Mouse (Mus musculus) MEL (cell line): ENCODE results near the gene Pawr. TPM values are rescaled to one million over a fixed set of nuclear protein-coding genes. Genes with fewer than 3 reads are reported as not detected.

Experiments
- DNase-seq: peaks from one replicate; pipeline ENCODE4 v3.0.0; 2011; ENCODE audit warnings: low read depth, low spot score
- H3K27ac ChIP-seq: 2 replicates; pipeline ENCODE4 v1.5.1; 2012; ENCODE audit warnings: low read depth, mild to moderate bottlenecking, control low read depth, low read length, moderate library complexity; ENCODE audit not compliant: control insufficient read depth
- H3K27me3 ChIP-seq, 2 experiments: fragments of 150-350 bp in 1 of 2; sonication (generic) in 1 of 2; 2 replicates each; pipeline ENCODE4 v1.6.1; 2012; ENCODE audit warnings: low read length in 2 of 2, mild to moderate bottlenecking in 2 of 2, improper control_type of control experiment in 1 of 2, moderate library complexity in 1 of 2; ENCODE audit not compliant: insufficient read depth in 2 of 2, control insufficient read depth in 1 of 2
- H3K36me3 ChIP-seq, 2 experiments: 2 replicates each; pipeline ENCODE4 v1.6.1; 2012 to 2014; ENCODE audit warnings: low read length in 2 of 2, improper control_type of control experiment in 1 of 2, inconsistent platforms in 1 of 2, mild to moderate bottlenecking in 1 of 2; ENCODE audit not compliant: insufficient read depth in 2 of 2, control insufficient read depth in 1 of 2
- H3K4me1 ChIP-seq, 2 experiments: fragments of 150-350 bp in 1 of 2; sonication (generic) in 1 of 2; 2 replicates each; pipeline ENCODE4 v1.6.1; 2012; ENCODE audit warnings: low read length in 2 of 2, improper control_type of control experiment in 1 of 2, mild to moderate bottlenecking in 1 of 2; ENCODE audit not compliant: insufficient read depth in 2 of 2, control insufficient read depth in 1 of 2
- H3K4me3 ChIP-seq, 2 experiments: fragments of 150-350 bp in 1 of 2; sonication (generic) in 1 of 2; 2 replicates each; pipeline ENCODE4 v1.5.1; 2012; ENCODE audit warnings: low read depth in 2 of 2, low read length in 2 of 2, mild to moderate bottlenecking in 2 of 2, moderate library complexity in 2 of 2, control low read depth in 1 of 2, improper control_type of control experiment in 1 of 2; ENCODE audit not compliant: control insufficient read depth in 1 of 2, insufficient read depth in 1 of 2
- H3K79me2 ChIP-seq: 2 replicates; pipeline ENCODE4 v1.6.1; 2012; ENCODE audit warnings: mild to moderate bottlenecking, low read length, moderate library complexity; ENCODE audit not compliant: control insufficient read depth, poor library complexity, insufficient read depth
- H3K9ac ChIP-seq: 2 replicates; pipeline ENCODE4 v1.6.1; 2012; ENCODE audit warnings: low read depth, mild to moderate bottlenecking, control low read depth, low read length, moderate library complexity; ENCODE audit not compliant: control insufficient read depth, poor library complexity, severe bottlenecking
- H3K9me3 ChIP-seq: fragments of 150-350 bp; sonication (generic); replicated peaks from 2 replicates; pipeline ENCODE4 v1.6.1; 2012; ENCODE audit warnings: mild to moderate bottlenecking, low read length, improper control_type of control experiment, moderate library complexity; ENCODE audit not compliant: insufficient read depth
- BHLHE40 ChIP-seq: IDR thresholded peaks from 2 replicates; pipeline ENCODE4 v1.6.1; 2012; ENCODE audit warnings: low read depth, mild to moderate bottlenecking, inconsistent platforms, low read length, improper control_type of control experiment, borderline replicate concordance
- CHD1 ChIP-seq: IDR thresholded peaks from 2 replicates; pipeline ENCODE4 v1.6.1; 2012; ENCODE audit warnings: low read depth, mild to moderate bottlenecking, inconsistent platforms, low read length, improper control_type of control experiment
- ELF1 ChIP-seq: IDR thresholded peaks from 2 replicates; pipeline ENCODE4 v1.6.1; 2014; ENCODE audit warnings: low read depth, mild to moderate bottlenecking, inconsistent platforms, low read length, improper control_type of control experiment, moderate library complexity
- EP300 ChIP-seq, 2 experiments: IDR thresholded peaks; 2 replicates each; pipeline ENCODE4 v1.6.1; 2011; ENCODE audit warnings: improper control_type of control experiment in 2 of 2, low read length in 2 of 2, low read depth in 1 of 2, mild to moderate bottlenecking in 1 of 2
- ETS1 ChIP-seq: IDR thresholded peaks from 2 replicates; pipeline ENCODE4 v1.6.1; 2012; ENCODE audit warnings: low read depth, mild to moderate bottlenecking, inconsistent platforms, low read length, improper control_type of control experiment, moderate library complexity
- GABPA ChIP-seq: IDR thresholded peaks from 2 replicates; pipeline ENCODE4 v1.6.1; 2012; ENCODE audit warnings: low read depth, mild to moderate bottlenecking, inconsistent platforms, low read length, improper control_type of control experiment, moderate library complexity
- GATA1 ChIP-seq: IDR thresholded peaks from 2 replicates; pipeline ENCODE4 v1.6.1; 2011; ENCODE audit warnings: low read depth, low read length, improper control_type of control experiment
- HCFC1 ChIP-seq: IDR thresholded peaks from 2 replicates; pipeline ENCODE4 v1.6.1; 2012; ENCODE audit warnings: low read depth, mild to moderate bottlenecking, inconsistent platforms, low read length, improper control_type of control experiment, moderate library complexity
- MAFK ChIP-seq: IDR thresholded peaks from 2 replicates; pipeline ENCODE4 v1.6.1; 2011; ENCODE audit warnings: low read depth, mild to moderate bottlenecking, low read length, improper control_type of control experiment, borderline replicate concordance
- MAZ ChIP-seq: IDR thresholded peaks from 2 replicates; pipeline ENCODE4 v1.6.1; 2012; ENCODE audit warnings: low read depth, mild to moderate bottlenecking, inconsistent platforms, low read length, improper control_type of control experiment
- MXI1 ChIP-seq: IDR thresholded peaks from 2 replicates; pipeline ENCODE4 v1.6.1; 2011; ENCODE audit warnings: mild to moderate bottlenecking, low read depth, low read length, improper control_type of control experiment
- NELFE ChIP-seq: IDR thresholded peaks from 2 replicates; pipeline ENCODE4 v1.6.1; 2011; ENCODE audit warnings: low read depth, low read length, improper control_type of control experiment
- POLR2AphosphoS2 ChIP-seq: IDR thresholded peaks from 2 replicates; pipeline ENCODE4 v1.6.1; 2011; ENCODE audit warnings: low read length, improper control_type of control experiment
- POLR2AphosphoS5 ChIP-seq: IDR thresholded peaks from 2 replicates; pipeline ENCODE4 v1.6.1; 2012; ENCODE audit warnings: low read depth, borderline replicate concordance, mild to moderate bottlenecking, inconsistent platforms, low read length, moderate library complexity, mixed read lengths
- RCOR1 ChIP-seq: IDR thresholded peaks from 2 replicates; pipeline ENCODE4 v1.6.1; 2012; ENCODE audit warnings: low read depth, mild to moderate bottlenecking, inconsistent platforms, low read length, improper control_type of control experiment
- SIN3A ChIP-seq: IDR thresholded peaks from 2 replicates; pipeline ENCODE4 v1.6.1; 2012; ENCODE audit warnings: low read length, improper control_type of control experiment, inconsistent platforms
- SMC3 ChIP-seq: IDR thresholded peaks from 2 replicates; pipeline ENCODE4 v1.6.1; 2011; ENCODE audit warnings: low read depth, low read length, improper control_type of control experiment
- TAL1 ChIP-seq: IDR thresholded peaks from 2 replicates; pipeline ENCODE4 v1.6.1; 2012; ENCODE audit warnings: mild to moderate bottlenecking, inconsistent platforms, low read length, moderate library complexity, mixed read lengths
- TBP ChIP-seq: IDR thresholded peaks from 2 replicates; pipeline ENCODE4 v1.8.0; 2011; ENCODE audit warnings: low read depth, low read length, improper control_type of control experiment
- TCF12 ChIP-seq: IDR thresholded peaks from 2 replicates; pipeline ENCODE4 v1.6.1; 2014; ENCODE audit warnings: low read depth, mild to moderate bottlenecking, inconsistent platforms, low read length, improper control_type of control experiment, moderate library complexity
- USF1 ChIP-seq: IDR thresholded peaks from 2 replicates; pipeline ENCODE4 v1.6.1; 2014; ENCODE audit warnings: low read depth, mild to moderate bottlenecking, inconsistent platforms, low read length, improper control_type of control experiment, moderate library complexity
- USF2 ChIP-seq, 2 experiments: IDR thresholded peaks; 2 replicates each; pipeline ENCODE4 v1.6.1; 2011 to 2012; ENCODE audit warnings: improper control_type of control experiment in 2 of 2, low read length in 2 of 2, borderline replicate concordance in 1 of 2, inconsistent platforms in 1 of 2, low read depth in 1 of 2, mild to moderate bottlenecking in 1 of 2; ENCODE audit not compliant: insufficient read depth in 1 of 2
- ZC3H11A ChIP-seq: IDR thresholded peaks from 2 replicates; pipeline ENCODE4 v1.6.1; 2012; ENCODE audit warnings: low read depth, mild to moderate bottlenecking, inconsistent platforms, low read length, improper control_type of control experiment
- ZNF384 ChIP-seq: IDR thresholded peaks from 2 replicates; pipeline ENCODE4 v1.6.1; 2012; ENCODE audit warnings: low read depth, mild to moderate bottlenecking, inconsistent platforms, low read length, improper control_type of control experiment
- polyA plus RNA-seq, 2 experiments: library from polyadenylated mRNA; stranded (reverse) in 1 of 2; unstranded in 1 of 2; fragments of >175 nt in 1 of 2; fragments of >200 nt in 1 of 2; gene quantifications; 2 replicates each; pipeline versions ENCODE4 v1.2.1 to v1.2.4; 2012; ENCODE audit warnings: low replicate concordance in 2 of 2, low read depth in 1 of 2; ENCODE audit not compliant: insufficient read length in 2 of 2, insufficient read depth in 1 of 2, missing spikeins in 1 of 2
- total RNA-seq: library from RNA; depleted of rRNA; stranded (reverse); fragments of 300-350 nt; gene quantifications from 2 replicates; pipeline ENCODE4 v1.2.3, GENCODE M21; 2012

The Pawr gene
- total and polyA plus RNA-seq, 3 experiments = 20.7 to 29.6 TPM; not detected in 1

GRCm38 (mm10) chr10:108392151-108392550, 60.2 kb downstream of the Pawr start:
- Histone ChIP-seq H3K4me3 (no peak overlapping the region), H3K27ac (no peak overlapping the region), H3K36me3 (peaks cover 7 to 35% of the 10 kb centered on the region in 2 experiments), H3K9me3 (no peaks in the 10 kb centered on the region), H3K4me1 (peaks cover 10 to 25% of the 10 kb centered on the region in 2 experiments), H3K9ac (no peak overlapping the region), H3K27me3 (no peaks in the 10 kb centered on the region), H3K79me2 (no peaks in the 10 kb centered on the region; the same call in none of the 2 replicates)
- no peak for DNase-seq
- no peak for TF ChIP-seq USF2 (IDR thresholded peaks at IDR 0.05; ENCODE audit: borderline replicate concordance in 1 of 2, insufficient read depth in 1 of 2, low read depth in 1 of 2, low read length in 2 of 2)
- no peak for TF ChIP-seq BHLHE40
- no peak for TF ChIP-seq ELF1
- no peak for TF ChIP-seq POLR2AphosphoS2
- no peak for TF ChIP-seq MAFK
- no peak for TF ChIP-seq EP300 (IDR thresholded peaks at IDR 0.05; ENCODE audit: low read depth in 1 of 2, low read length in 2 of 2)
- no peak for TF ChIP-seq ZC3H11A
- no peak for TF ChIP-seq ZNF384
- no peak for TF ChIP-seq POLR2AphosphoS5
- TF ChIP-seq NELFE = no peak
- no peak for TF ChIP-seq SIN3A
- no peak for TF ChIP-seq HCFC1
- no peak for TF ChIP-seq GABPA
- no peak for TF ChIP-seq USF1

- peak; percentile 79 for DNase-seq
- Histone ChIP-seq H3K4me1 (peaks cover 10 to 21% of the 10 kb centered on the region in 2 experiments), H3K9me3 (no peaks in the 10 kb centered on the region), H3K27me3 (no peaks in the 10 kb centered on the region), H3K9ac (peak overlapping the region; percentile 47), H3K4me3 (peak overlapping the region; percentile 20 to 49), H3K79me2 (no peaks in the 10 kb centered on the region; the same call in none of the 2 replicates), H3K36me3 (peaks cover 5 to 30% of the 10 kb centered on the region in 2 experiments), H3K27ac (peak overlapping the region; percentile 90)
- TF ChIP-seq TCF12 (peak; percentile 82), MXI1 (0 out of 2 replicates have a peak, but pooled peaks have one; percentile 19), CHD1 (no peak), ETS1 (peak; percentile 77), GABPA (no peak), SIN3A (peak; percentile 48; the same call in 1 of the 2 replicates), NELFE (no peak), GATA1 (peak; percentile 90), BHLHE40 (peak; percentile 56; the same call in 1 of the 2 replicates), ELF1 (no peak), RCOR1 (peak; percentile 55; the same call in 1 of the 2 replicates), TAL1 (peak; percentile 27; the same call in 1 of the 2 replicates), EP300 (IDR thresholded peaks at IDR 0.05; ENCODE audit: low read depth in 1 of 2, low read length in 2 of 2) (peak; percentile 75 to 78; a peak in 3 of 4 replicates), TBP (no peak), SMC3 (no peak), MAZ (no peak)
These were observed 62.4 kb downstream of the Pawr start for GRCm38 (mm10) chr10:108394306-108394705.
